Mouse (Mus musculus) large intestine, adult 2 months (tissue): Measurements from ENCODE around the gene Ttc33. TPM values are rescaled to one million over a fixed set of nuclear protein-coding genes. Genes with fewer than 3 reads are reported as not detected.

Source experiments
- polyA plus RNA-seq: library from polyadenylated mRNA; depleted of rRNA; stranded (reverse); fragments of >200 nt; gene quantifications from 2 replicates; pipeline ENCODE4 v1.2.3, GENCODE M21; 2012; rRNA removed

Gene Ttc33
- polyA plus RNA-seq, 1 experiment, result 5.2 TPM

Other genes starting within 250 kb of the Ttc33 start
- gene C7, start 121.8 kb upstream of the Ttc33 start, polyA plus RNA-seq, result 0.52 and 2.5 TPM in 2 replicates
- 1.5 and 3.2 TPM in 2 replicates for gene Card6, start 77.0 kb upstream of the Ttc33 start, polyA plus RNA-seq
- 934 and 1,060 TPM in 2 replicates for gene Rpl37, start 68.9 kb upstream of the Ttc33 start, polyA plus RNA-seq
- gene Prkaa1, start 41.7 kb upstream of the Ttc33 start, polyA plus RNA-seq, result 5.1 and 6.1 TPM in 2 replicates
- 19.9 and 31.8 TPM in 2 replicates for gene Ptger4, start 58.7 kb downstream of the Ttc33 start, polyA plus RNA-seq